Mouse (Mus musculus): Measurements from ENCODE around the gene Tmem167b. TPM values are rescaled to one million over a fixed set of nuclear protein-coding genes. Genes with fewer than 3 reads are reported as not detected.
"Not testable (repeated sequence)": the region's sequence is repeated elsewhere in the genome, so short reads cannot be mapped to it uniquely, and the experiment has no call there.

Gene Tmem167b
- polyA plus RNA-seq, 1 experiment from 2014 or later: 28.2 TPM

- H3K4me1 ChIP-seq: peaks cover 16% of the 10 kb centered on the region
- H3K27ac ChIP-seq (replicated peaks): no peak overlapping the region
- peak overlapping the region; percentile 77 for H3K4me2 ChIP-seq
- peak overlapping the region; percentile 70 for H3K4me3 ChIP-seq
- 83% methylated on average over 14 of the region's 14 CpGs for WGBS
- no peak overlapping the region for H3K9ac ChIP-seq
- H3K27me3 ChIP-seq (replicated peaks): peaks cover 13% of the 10 kb centered on the region; the same call in 1 of the 2 replicates
- H3K9me3 ChIP-seq: no peaks in the 10 kb centered on the region
- ATAC-seq (ENCODE audit: extremely low read depth, insufficient number of reproducible peaks, low FRiP score, low TSS enrichment): no peak
- H3K36me3 ChIP-seq: no peaks in the 10 kb centered on the region
Observed at GRCm38 (mm10) chr3:108570813-108571212, 8.5 kb upstream of the Tmem167b start.

- not testable (repeated sequence) for H3K4me2 ChIP-seq; H3K4me3 ChIP-seq; H3K9me3 ChIP-seq; H3K27ac ChIP-seq (replicated peaks); H3K9ac ChIP-seq; ATAC-seq (ENCODE audit: extremely low read depth, insufficient number of reproducible peaks, low FRiP score, low TSS enrichment); H3K36me3 ChIP-seq
- Histone ChIP-seq H3K27me3 (replicated peaks) (peaks cover 13% of the 10 kb centered on the region; the same call in 1 of the 2 replicates), H3K4me1 (peaks cover 16% of the 10 kb centered on the region)
- WGBS: 49% methylated on average over 3 of the region's 3 CpGs
Observed at GRCm38 (mm10) chr3:108569636-108570035, 7.4 kb upstream of the Tmem167b start.

- H3K36me3 ChIP-seq: no peaks in the 10 kb centered on the region
- no peak overlapping the region for H3K27ac ChIP-seq (replicated peaks)
- H3K9ac ChIP-seq: no peak overlapping the region
- no peaks in the 10 kb centered on the region for H3K9me3 ChIP-seq
- 65% methylated on average over 15 of the region's 15 CpGs for WGBS
- H3K4me3 ChIP-seq: no peak overlapping the region
- H3K4me2 ChIP-seq: no peak overlapping the region
- ATAC-seq (ENCODE audit: extremely low read depth, insufficient number of reproducible peaks, low FRiP score, low TSS enrichment): no peak
- peaks cover 11% of the 10 kb centered on the region for H3K4me1 ChIP-seq
- peaks cover 13% of the 10 kb centered on the region; the same call in 1 of the 2 replicates for H3K27me3 ChIP-seq (replicated peaks)
Observed at GRCm38 (mm10) chr3:108567990-108568877, 6.0 kb upstream of the Tmem167b start.

- H3K9ac ChIP-seq: peak overlapping the region; percentile 79
- peaks cover 5% of the 10 kb centered on the region; the same call in 1 of the 2 replicates for H3K27me3 ChIP-seq (replicated peaks)
- H3K27ac ChIP-seq (replicated peaks): peak overlapping the region; percentile 91
- 8% methylated on average over 4 of the region's 4 CpGs for WGBS
- H3K4me2 ChIP-seq: peak overlapping the region; percentile 94
- peaks cover 16% of the 10 kb centered on the region for H3K4me1 ChIP-seq
- ATAC-seq (ENCODE audit: extremely low read depth, insufficient number of reproducible peaks, low FRiP score, low TSS enrichment): no peak
- H3K36me3 ChIP-seq: peaks cover 22% of the 10 kb centered on the region
- H3K9me3 ChIP-seq: no peaks in the 10 kb centered on the region
- H3K4me3 ChIP-seq: peak overlapping the region; percentile 84
Observed at GRCm38 (mm10) chr3:108563309-108563708, 1.0 kb upstream of the Tmem167b start.

- H3K27me3 ChIP-seq (replicated peaks): peaks cover 2% of the 10 kb centered on the region; the same call in 1 of the 2 replicates
- peaks cover 16% of the 10 kb centered on the region for H3K4me1 ChIP-seq
- no peaks in the 10 kb centered on the region for H3K9me3 ChIP-seq
- peak overlapping the region; percentile 94 for H3K4me2 ChIP-seq
- peak overlapping the region; percentile 84 for H3K4me3 ChIP-seq
- H3K36me3 ChIP-seq: peaks cover 26% of the 10 kb centered on the region
- ATAC-seq (ENCODE audit: extremely low read depth, insufficient number of reproducible peaks, low FRiP score, low TSS enrichment): no peak; the same call in 1 of the 2 replicates
- 8% methylated on average over 15 of the region's 15 CpGs for WGBS
- peak overlapping the region; percentile 79 for H3K9ac ChIP-seq
- peak overlapping the region; percentile 91 for H3K27ac ChIP-seq (replicated peaks)
Observed at GRCm38 (mm10) chr3:108562777-108563271, 558 bp upstream of the Tmem167b start.

- no peak for ATAC-seq (ENCODE audit: extremely low read depth, insufficient number of reproducible peaks, low FRiP score, low TSS enrichment)
- 88% methylated on average over 4 of the region's 4 CpGs for WGBS
- no peaks in the 10 kb centered on the region for H3K9me3 ChIP-seq
- peaks cover 18% of the 10 kb centered on the region for H3K4me1 ChIP-seq
- no peak overlapping the region for H3K27ac ChIP-seq (replicated peaks)
- H3K27me3 ChIP-seq (replicated peaks): no peaks in the 10 kb centered on the region
- H3K4me2 ChIP-seq: no peak overlapping the region
- H3K9ac ChIP-seq: no peak overlapping the region
- no peak overlapping the region for H3K4me3 ChIP-seq
- peaks cover 39% of the 10 kb centered on the region for H3K36me3 ChIP-seq
Observed at GRCm38 (mm10) chr3:108557888-108558287, 4.4 kb downstream of the Tmem167b start.

- H3K4me2 ChIP-seq: peak overlapping the region; percentile 86
- H3K4me1 ChIP-seq: peaks cover 5% of the 10 kb centered on the region
- H3K36me3 ChIP-seq: peaks cover 31% of the 10 kb centered on the region
- H3K27ac ChIP-seq (replicated peaks): peak overlapping the region; percentile 90
- H3K9me3 ChIP-seq: no peaks in the 10 kb centered on the region
- peak overlapping the region; percentile 90 for H3K4me3 ChIP-seq
- H3K9ac ChIP-seq: peak overlapping the region; percentile 98
- peak; percentile 90 for ATAC-seq (ENCODE audit: extremely low read depth, insufficient number of reproducible peaks, low FRiP score, low TSS enrichment)
- 18% methylated on average over 21 of the region's 22 CpGs for WGBS
- H3K27me3 ChIP-seq (replicated peaks): no peaks in the 10 kb centered on the region
Observed at GRCm38 (mm10) chr3:108554587-108555312, 7.5 kb downstream of the Tmem167b start.

- H3K9me3 ChIP-seq: no peaks in the 10 kb centered on the region
- peak overlapping the region; percentile 90 for H3K4me3 ChIP-seq
- peaks cover 5% of the 10 kb centered on the region for H3K4me1 ChIP-seq
- peak; percentile 56 for ATAC-seq (ENCODE audit: extremely low read depth, insufficient number of reproducible peaks, low FRiP score, low TSS enrichment)
- 1% methylated on average over 42 of the region's 42 CpGs for WGBS
- H3K4me2 ChIP-seq: peak overlapping the region; percentile 86
- peak overlapping the region; percentile 98 for H3K9ac ChIP-seq
- H3K36me3 ChIP-seq: peaks cover 25% of the 10 kb centered on the region
- H3K27ac ChIP-seq (replicated peaks): peak overlapping the region; percentile 90
- no peaks in the 10 kb centered on the region for H3K27me3 ChIP-seq (replicated peaks)
Observed at GRCm38 (mm10) chr3:108554111-108554561, 8.1 kb downstream of the Tmem167b start.

- Histone ChIP-seq H3K4me3 (no peak overlapping the region), H3K36me3 (no peaks in the 10 kb centered on the region), H3K27ac (replicated peaks) (no peak overlapping the region), H3K27me3 (replicated peaks) (peaks cover 29% of the 10 kb centered on the region; the same call in 1 of the 2 replicates), H3K4me2 (no peak overlapping the region), H3K9ac (no peak overlapping the region), H3K9me3 (no peaks in the 10 kb centered on the region), H3K4me1 (peaks cover 4% of the 10 kb centered on the region)
- ATAC-seq (ENCODE audit: extremely low read depth, insufficient number of reproducible peaks, low FRiP score, low TSS enrichment): no peak
- 79% methylated on average over 11 of the region's 11 CpGs for whole genome bisulfite sequencing
Observed at GRCm38 (mm10) chr3:108542299-108542698, 20.0 kb downstream of the Tmem167b start.

GRCm38 (mm10) chr3:108537303-108537702 is 25.0 kb downstream of the Tmem167b start:
- peaks cover 27% of the 10 kb centered on the region for H3K4me1 ChIP-seq
- peak overlapping the region; percentile 31 for H3K4me3 ChIP-seq
- H3K36me3 ChIP-seq: no peaks in the 10 kb centered on the region
- no peak overlapping the region for H3K27ac ChIP-seq (replicated peaks)
- 5% methylated on average over 17 of the region's 17 CpGs for WGBS
- no peak for ATAC-seq (ENCODE audit: extremely low read depth, insufficient number of reproducible peaks, low FRiP score, low TSS enrichment)
- no peaks in the 10 kb centered on the region for H3K9me3 ChIP-seq
- peaks cover 51% of the 10 kb centered on the region for H3K27me3 ChIP-seq (replicated peaks)
- H3K4me2 ChIP-seq: peak overlapping the region; percentile 63
- peak overlapping the region; percentile 64; the same call in 1 of the 2 replicates for H3K9ac ChIP-seq

All from heart, embryonic 13.5 days (tissue).